Mouse (Mus musculus): ENCODE data around the gene Mier3.

Mier3 gene

GRCm38 (mm10) chr13:111680679-111681078, at the start of gene Mier3:
Mier3 (plus strand) TSS chr13:111680979.
- no peak for DNase-seq (ENCODE audit: low spot score)

- no peak for DNase-seq (ENCODE audit: low spot score)
These were observed 46.3 kb upstream of the Mier3 start for GRCm38 (mm10) chr13:111634163-111635160.

DNA sequence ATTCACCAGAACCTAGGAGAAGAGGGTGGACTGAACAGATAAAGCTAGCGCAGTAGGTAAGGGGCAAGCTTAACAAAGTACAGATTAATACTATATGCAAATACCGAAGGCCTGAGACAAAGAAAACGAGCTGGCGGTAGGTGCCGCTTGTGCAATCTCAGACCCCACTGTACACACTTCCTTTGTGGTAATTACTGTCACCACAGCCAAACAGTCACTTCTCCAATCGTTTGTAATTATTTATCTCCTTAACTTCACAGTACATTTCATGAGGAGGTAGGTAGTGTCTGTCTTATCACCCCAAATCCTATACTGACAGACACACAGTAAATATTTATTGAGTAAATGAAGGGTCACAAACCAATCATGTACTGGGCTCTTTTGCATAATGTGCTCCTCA, 40.5 kb upstream of the Mier3 start:
- no peak for DNase-seq (ENCODE audit: low spot score)

DNA sequence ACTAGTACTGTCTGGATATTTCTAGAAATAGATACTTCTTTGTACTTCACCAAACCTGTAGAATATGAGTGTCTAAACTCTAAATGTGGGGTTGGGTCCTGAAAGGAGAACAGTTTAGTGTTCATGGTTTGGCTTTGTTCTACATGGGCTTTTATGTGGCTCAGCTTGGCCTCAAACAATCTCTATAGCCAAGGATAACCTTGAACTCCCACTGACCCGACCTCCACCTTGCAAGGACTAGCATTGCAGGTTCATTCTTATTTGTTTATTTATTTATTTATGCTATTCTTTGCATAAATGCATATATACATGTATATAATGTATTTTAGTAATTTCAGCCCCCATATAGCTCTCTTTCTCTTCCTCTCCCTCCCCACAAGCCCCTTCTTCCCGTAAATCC, 37.1 kb upstream of the Mier3 start:
- DNase-seq (ENCODE audit: low spot score), result no peak

DNA sequence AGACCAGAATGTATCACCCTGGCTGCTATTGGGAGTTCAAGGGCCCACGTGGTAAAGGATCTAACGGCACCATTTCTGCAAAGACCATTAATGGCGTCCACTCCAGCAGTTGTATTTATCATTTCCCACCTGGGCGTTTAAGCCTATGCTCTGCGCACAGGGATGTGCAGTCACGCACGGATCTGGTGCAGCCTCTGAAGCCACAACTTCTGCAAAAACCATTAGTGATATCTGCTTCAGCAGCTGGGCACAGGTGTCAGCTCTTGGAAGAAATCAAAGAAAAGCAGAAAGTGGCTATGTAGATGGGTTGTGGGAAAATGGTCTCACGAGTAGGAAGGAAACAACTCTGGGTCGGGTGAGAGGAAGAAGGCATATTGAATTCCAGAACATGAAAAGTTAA, 34.6 kb upstream of the Mier3 start:
- DNase-seq (ENCODE audit: low spot score), result no peak

DNA sequence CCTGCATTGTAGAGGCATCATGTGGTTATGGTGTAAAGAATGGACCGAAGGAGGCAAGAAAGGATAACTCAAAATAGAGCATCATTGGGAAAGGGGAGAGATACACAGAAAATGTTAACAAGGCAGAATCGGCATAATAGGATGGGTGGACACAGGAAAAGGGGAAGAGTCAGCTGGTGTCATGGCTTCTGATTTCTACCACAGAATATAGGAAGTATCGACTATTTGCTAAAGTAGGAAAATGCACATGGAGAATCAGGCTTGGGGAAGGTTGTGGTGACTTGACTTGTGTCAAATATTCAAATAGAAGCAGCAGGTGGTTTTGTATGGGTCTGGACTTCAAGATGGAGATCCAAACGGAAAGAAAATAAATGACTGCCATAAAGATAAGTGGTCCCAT, 33.5 kb upstream of the Mier3 start:
- no peak for DNase-seq (ENCODE audit: low spot score)

DNA sequence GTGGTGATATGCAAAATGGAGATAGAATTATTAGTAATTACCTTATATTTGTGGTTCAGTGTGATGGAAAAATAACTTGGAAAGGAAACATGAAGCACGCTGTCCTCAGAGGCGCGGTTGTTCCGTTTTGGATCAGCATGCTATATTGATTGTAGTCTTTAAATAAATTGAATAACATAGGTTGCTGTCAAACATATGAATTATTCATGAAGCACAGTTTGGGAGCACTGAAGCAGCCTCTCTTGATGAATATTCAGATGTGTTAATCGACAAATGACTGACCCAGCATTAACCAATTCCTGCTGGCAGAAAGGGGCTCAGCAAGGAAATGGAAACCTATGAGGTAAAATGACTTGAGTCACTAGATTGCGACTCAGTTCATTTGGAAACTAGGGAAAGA, 29.8 kb upstream of the Mier3 start:
- no peak for DNase-seq (ENCODE audit: low spot score)

- DNase-seq (ENCODE audit: low spot score), result no peak
These were observed 25.5 kb upstream of the Mier3 start for GRCm38 (mm10) chr13:111655273-111655672.

- DNase-seq (ENCODE audit: low spot score), result no peak
These were observed 24.9 kb upstream of the Mier3 start for GRCm38 (mm10) chr13:111655856-111656255.

DNA sequence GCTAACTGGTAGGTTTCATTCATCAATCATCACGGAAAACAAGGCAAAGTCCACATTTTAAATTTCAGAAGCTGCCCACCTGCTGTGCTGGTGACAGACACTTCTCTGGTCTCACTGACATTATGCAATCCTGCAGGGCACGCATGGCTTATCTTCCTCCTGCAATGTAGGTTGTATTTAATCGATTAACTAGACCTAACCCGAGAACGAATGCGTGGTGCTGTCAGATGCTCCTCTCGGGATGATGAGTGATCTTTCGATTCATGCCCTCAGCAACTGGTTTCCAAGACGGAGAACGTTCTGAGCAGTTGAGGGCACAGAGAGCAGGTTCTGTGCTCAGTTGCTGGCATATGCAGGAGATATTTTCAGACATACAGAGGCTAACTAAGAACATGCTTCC, 24.5 kb upstream of the Mier3 start:
- no peak for DNase-seq (ENCODE audit: low spot score)

DNA sequence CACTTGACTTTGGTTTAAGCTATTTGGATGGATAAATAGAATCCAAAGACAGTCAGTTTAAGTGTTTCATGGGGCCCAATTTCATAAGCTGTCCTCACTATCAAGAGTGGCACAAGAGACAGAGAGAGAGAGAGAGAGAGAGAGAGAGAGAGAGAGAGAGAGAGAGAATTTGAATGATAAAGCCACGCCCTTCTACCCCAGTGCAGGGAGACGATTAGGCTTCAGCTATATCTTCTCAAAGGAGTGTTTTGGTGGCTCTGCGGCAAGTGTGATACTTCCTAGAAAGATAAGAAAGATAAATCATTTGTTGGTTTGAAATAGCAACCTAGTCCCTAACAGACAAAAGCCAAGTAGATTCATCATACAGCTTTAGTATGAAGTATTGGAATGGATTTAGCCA, 24.0 kb upstream of the Mier3 start:
- DNase-seq (ENCODE audit: low spot score), result no peak

DNA sequence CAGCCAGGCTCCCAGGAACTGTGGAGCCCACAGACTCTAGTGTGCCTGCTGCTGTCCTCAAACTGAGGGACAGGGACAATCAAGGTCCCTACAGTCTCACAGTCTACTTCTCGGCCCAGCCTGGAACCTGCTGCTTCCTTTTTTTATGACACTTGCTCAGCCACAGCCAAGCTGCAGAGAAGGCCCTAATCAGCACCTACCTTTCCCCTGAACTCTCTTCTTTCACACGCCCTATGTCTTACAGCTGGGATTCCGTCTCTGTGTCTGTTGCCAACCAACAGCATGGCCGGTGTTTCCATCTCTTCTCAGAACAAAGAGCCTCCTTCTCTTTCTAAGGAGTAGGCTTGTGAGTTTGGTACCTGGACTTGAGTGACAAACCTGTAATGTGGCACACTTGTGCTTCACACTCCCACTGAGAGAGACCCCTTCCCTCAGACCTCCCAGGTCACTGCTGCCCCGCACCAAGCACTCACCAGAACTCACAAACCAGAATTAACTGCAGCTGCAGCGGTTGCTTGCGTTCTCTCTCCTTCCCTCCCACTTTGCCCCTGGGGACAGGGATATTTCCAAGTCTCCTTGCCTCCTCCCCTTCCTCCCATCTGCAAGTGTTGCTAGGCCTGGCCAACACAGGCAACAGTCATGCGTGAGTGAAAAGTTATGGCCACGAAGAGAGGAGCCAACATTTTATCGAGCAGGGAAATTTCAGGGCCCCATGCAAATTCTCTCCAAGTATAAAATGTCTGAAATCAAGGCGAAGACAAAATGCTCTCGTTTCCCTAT, 22.1 kb upstream of the Mier3 start:
- DNase-seq (ENCODE audit: low spot score), result peak; percentile 64

- DNase-seq (ENCODE audit: low spot score), result peak; percentile 52
These were observed 21.3 kb upstream of the Mier3 start for GRCm38 (mm10) chr13:111659430-111659829.

DNA sequence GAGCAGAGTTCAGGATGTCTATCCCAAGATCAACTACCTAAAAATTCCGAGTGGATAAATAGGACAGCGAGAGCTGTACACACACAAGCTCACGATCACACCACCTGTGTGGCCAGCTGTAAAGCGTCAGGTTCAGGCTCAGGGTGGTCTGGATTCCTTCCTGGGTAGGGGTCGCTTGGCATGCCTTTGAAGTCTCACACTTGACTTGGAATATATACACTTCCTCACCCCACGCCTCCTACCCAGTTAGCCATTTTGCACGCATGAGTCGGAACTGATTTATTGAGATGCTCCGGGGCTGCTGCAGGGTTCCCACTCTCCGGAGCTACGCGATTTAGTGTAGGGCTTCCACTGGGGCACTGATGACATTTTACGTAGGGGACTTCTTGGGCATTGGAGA, 20.7 kb upstream of the Mier3 start:
- DNase-seq (ENCODE audit: low spot score), result no peak

DNA sequence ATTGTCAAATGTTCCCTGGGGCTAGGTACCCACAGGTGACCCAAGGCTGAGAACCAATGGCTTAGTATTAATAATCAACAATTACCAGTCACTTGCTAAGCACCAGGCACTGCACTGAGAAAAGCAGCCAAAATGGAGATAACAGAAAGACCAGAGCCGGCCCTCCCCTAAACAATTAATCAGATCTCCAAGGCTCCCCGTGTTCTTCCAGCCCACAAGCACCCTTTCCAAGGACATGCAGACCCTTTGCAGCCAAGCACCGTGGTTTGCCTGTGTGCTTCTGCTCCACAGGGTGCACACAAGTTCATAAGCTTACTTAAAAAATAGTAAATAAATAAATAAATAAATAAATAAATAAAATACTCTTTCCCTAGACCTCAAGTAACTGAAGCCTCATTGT, 20.2 kb upstream of the Mier3 start:
- DNase-seq (ENCODE audit: low spot score), result peak; percentile 59

DNA sequence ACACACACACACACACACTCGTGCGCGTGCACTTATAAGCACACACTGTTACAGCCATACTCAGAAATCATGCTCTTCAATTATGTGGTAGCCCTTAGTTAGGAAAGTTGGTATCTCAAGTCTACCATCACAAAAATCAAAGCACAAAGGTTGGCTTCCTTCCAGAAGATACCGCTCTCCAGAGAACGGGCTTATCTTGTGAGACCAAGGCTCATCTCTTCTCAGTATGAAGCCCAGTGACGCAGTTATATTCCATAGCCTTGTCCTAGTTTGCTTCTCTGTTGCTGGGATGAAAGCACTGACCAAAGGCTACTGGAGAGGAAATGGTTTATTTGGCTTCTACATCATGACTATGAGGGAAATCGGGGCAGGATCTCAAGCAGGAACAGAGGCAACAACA, 12.8 kb upstream of the Mier3 start:
- DNase-seq (ENCODE audit: low spot score), result no peak

- DNase-seq (ENCODE audit: low spot score), result no peak
These were observed 3.9 kb upstream of the Mier3 start for GRCm38 (mm10) chr13:111676841-111677240.

GRCm38 (mm10) chr13:111684056-111684625, 3.4 kb downstream of the Mier3 start:
- peak; percentile 73 for DNase-seq (ENCODE audit: low spot score)

DNA sequence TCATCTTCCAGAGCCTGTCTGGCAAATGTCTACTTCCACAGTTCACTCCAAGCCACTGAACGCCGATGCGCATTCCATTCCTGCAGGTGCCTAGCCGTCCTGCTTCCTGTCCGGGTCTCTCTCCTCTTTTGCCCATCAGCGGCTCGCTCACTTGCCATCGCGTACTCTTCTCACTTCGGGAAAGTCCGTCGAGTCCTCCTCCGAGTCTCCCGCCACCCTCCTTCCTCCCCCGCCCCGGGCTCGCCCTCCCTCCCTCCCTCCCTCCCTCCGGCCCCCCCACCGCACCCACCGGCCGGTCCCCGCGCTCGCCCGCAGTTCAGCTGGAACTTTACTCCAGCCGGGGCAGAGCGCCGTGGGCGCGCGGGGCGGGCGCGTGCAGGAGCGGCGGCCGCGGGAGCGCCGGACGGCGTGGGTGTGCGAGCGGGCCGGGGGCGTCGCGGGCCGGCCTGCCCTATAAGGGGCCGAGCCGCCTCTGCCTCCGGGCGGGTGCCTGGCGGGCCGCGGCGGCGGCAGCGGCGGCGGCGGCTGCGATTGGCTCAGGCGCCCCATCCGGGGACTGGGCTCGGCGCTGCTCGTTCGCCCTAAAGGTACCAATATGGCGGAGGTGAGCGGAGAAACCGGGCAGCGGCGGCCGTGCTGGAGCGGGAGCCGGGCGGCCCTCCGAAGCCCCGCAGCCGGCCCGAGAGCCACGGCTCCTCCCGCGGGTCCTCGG, 5.1 kb downstream of the Mier3 start:
- peak; percentile 89 for DNase-seq (ENCODE audit: low spot score)

GRCm38 (mm10) chr13:111686522-111687284, 5.9 kb downstream of the Mier3 start:
- peak; percentile 74 for DNase-seq (ENCODE audit: low spot score)

GRCm38 (mm10) chr13:111687285-111687781, 6.6 kb downstream of the Mier3 start:
- DNase-seq (ENCODE audit: low spot score), result peak; percentile 84
